Mouse (Mus musculus) c-Kit-negative CD71-positive TER-119-positive erythroid progenitor cells, embryonic 14.5 days (primary cell): ENCODE data around the gene Olfr1164.

Experiments used
- DNase-seq: peaks from one replicate; pipeline ENCODE4 v3.0.0-alpha.2; 2013; ENCODE audit warnings: low read depth, low spot score

Olfr1164 gene

DNA sequence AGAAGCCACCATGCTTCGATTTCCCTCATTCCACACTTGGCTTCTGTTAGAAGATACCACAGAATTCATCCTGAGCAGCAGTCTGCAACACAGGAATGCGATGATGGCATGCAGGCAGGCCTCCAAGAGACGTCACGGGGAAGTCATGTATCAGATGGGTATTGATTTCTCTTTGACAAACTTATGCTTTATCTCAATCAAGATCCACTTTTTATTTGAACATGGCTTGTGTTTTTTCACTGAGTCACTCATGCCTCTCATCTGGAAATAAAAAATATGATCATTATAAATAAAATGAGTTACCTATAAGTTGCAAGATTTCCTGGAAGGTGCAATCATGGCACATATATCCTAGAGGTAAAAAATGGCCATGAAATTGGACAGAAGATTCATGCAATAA is at the start of gene Olfr1164:
Olfr1164 (minus strand) TSS at position 101 of the 400 bp plus-strand sequence.
- DNase-seq = no peak

- no peak for DNase-seq
These were observed 34.4 kb upstream of the Olfr1164 start, which contains the start of gene Olfr1166 for GRCm38 (mm10) chr2:88128172-88128571. Gene Olfr1166 (minus strand): TSS chr2:88128272.

DNA sequence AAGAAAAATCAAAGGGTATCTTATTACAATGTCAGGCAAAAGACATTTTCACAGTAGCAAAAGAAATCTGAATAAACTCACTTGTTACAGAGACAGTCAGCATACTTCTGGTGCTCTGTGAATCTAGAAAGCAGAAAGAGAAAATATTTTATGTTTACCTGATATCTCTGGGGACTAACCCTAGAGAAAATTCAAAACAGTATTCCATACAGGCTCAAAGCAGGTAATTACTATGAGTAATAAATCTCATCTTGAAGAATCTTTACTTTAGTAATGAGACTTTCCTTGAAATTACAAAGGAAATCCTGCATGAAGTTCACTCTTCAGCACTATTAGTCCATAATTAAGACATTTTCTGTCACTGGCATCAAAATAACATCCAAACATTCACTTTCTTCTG is 22.0 kb downstream of the Olfr1164 start, which contains the start of gene Olfr1163:
Olfr1163 (minus strand) TSS at position 101 of the 400 bp plus-strand sequence.
- no peak for DNase-seq

GRCm38 (mm10) chr2:88063587-88063986 is 30.2 kb downstream of the Olfr1164 start:
- DNase-seq = no peak

DNA sequence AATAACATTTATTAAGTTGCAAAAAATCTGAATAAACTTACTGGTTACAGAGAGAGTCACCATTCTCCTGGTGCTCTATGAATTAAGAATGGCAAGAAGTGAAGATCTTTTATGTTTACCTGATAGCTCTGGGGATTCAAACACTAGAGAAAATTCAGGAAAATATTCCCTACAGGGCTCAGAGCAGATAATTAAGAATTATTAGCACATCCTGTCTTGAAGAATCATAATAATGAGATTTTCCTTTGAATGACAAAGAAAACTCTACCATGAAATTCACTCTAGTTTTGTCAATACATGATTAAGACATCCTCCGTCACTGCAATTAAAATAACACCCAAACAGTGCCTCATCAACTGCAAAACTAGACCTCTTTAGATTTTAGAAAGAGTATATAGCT is 42.7 kb downstream of the Olfr1164 start, which contains the start of gene Olfr1162:
Olfr1162 (minus strand) TSS at position 101 of the 400 bp plus-strand sequence.
- DNase-seq = no peak
